Mouse (Mus musculus): ENCODE measurements around the gene Cadm1. TPM values are rescaled to one million over a fixed set of nuclear protein-coding genes. Genes with fewer than 3 reads are reported as not detected.

Cadm1 gene
- polyA plus RNA-seq, 1 experiment, result 70.3 TPM

- TF ChIP-seq CTCF (IDR thresholded peaks at IDR 0.05; ENCODE audit: low read depth, low read length) (no peak), POLR2A (IDR thresholded peaks at IDR 0.05; ENCODE audit: insufficient read depth, low read length) (no peak), EP300 (IDR thresholded peaks at IDR 0.05; ENCODE audit: insufficient read depth, low read depth, low read length) (no peak)
- Histone ChIP-seq H3K4me3 (ENCODE audit: low read depth, low read length) (no peak overlapping the region), H3K9ac (ENCODE audit: low read depth, poor library complexity, severe bottlenecking) (no peak overlapping the region), H3K27ac (ENCODE audit: insufficient read depth, low read length) (no peak overlapping the region), H3K9me3 (replicated peaks; ENCODE audit: control insufficient read depth, insufficient read depth, low read length, poor library complexity, severe bottlenecking) (no peaks in the 10 kb centered on the region), H3K4me1 (ENCODE audit: control insufficient read depth, insufficient read depth, low read length) (peaks cover 4% of the 10 kb centered on the region), H3K36me3 (ENCODE audit: control insufficient read depth, insufficient read depth, low read length, poor library complexity, severe bottlenecking) (no peaks in the 10 kb centered on the region), H3K27me3 (ENCODE audit: control insufficient read depth, insufficient read depth, low read length, poor library complexity, severe bottlenecking) (no peaks in the 10 kb centered on the region)
Measured at GRCm38 (mm10) chr9:47603971-47604370, 74.0 kb downstream of the Cadm1 start.

DNA sequence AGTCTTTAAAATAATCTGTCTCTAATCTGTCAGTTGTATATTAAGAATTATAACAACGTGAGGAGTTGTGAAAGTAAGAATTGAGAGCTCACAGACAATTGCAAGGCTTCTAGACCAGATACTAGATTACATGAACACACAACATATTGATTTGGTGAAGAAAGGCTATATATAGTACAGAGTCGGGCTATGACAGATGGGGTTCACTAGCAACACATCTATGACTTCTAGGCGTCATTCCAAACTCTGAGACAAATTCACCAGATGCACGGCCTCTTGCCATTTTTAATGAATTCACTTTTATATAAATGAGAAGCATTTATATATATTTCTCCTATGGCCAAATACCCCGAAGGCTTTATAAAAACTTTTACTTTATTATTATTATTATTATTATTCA is 75.7 kb downstream of the Cadm1 start:
- Histone ChIP-seq H3K9ac (ENCODE audit: low read depth, poor library complexity, severe bottlenecking) (no peak overlapping the region), H3K9me3 (replicated peaks; ENCODE audit: control insufficient read depth, insufficient read depth, low read length, poor library complexity, severe bottlenecking) (no peaks in the 10 kb centered on the region), H3K4me3 (ENCODE audit: low read depth, low read length) (no peak overlapping the region), H3K4me1 (ENCODE audit: control insufficient read depth, insufficient read depth, low read length) (peaks cover 4% of the 10 kb centered on the region), H3K27me3 (ENCODE audit: control insufficient read depth, insufficient read depth, low read length, poor library complexity, severe bottlenecking) (no peaks in the 10 kb centered on the region), H3K27ac (ENCODE audit: insufficient read depth, low read length) (no peak overlapping the region), H3K36me3 (ENCODE audit: control insufficient read depth, insufficient read depth, low read length, poor library complexity, severe bottlenecking) (no peaks in the 10 kb centered on the region)
- no peak for TF ChIP-seq POLR2A (IDR thresholded peaks at IDR 0.05; ENCODE audit: insufficient read depth, low read length)
- no peak for TF ChIP-seq EP300 (IDR thresholded peaks at IDR 0.05; ENCODE audit: insufficient read depth, low read depth, low read length)
- no peak for TF ChIP-seq CTCF (IDR thresholded peaks at IDR 0.05; ENCODE audit: low read depth, low read length)

GRCm38 (mm10) chr9:47608441-47608840 is 78.5 kb downstream of the Cadm1 start:
- Histone ChIP-seq H3K4me3 (ENCODE audit: low read depth, low read length) (no peak overlapping the region), H3K36me3 (ENCODE audit: control insufficient read depth, insufficient read depth, low read length, poor library complexity, severe bottlenecking) (no peaks in the 10 kb centered on the region), H3K9me3 (replicated peaks; ENCODE audit: control insufficient read depth, insufficient read depth, low read length, poor library complexity, severe bottlenecking) (no peaks in the 10 kb centered on the region), H3K4me1 (ENCODE audit: control insufficient read depth, insufficient read depth, low read length) (peaks cover 2% of the 10 kb centered on the region), H3K27me3 (ENCODE audit: control insufficient read depth, insufficient read depth, low read length, poor library complexity, severe bottlenecking) (no peaks in the 10 kb centered on the region), H3K27ac (ENCODE audit: insufficient read depth, low read length) (no peak overlapping the region), H3K9ac (ENCODE audit: low read depth, poor library complexity, severe bottlenecking) (no peak overlapping the region)
- TF ChIP-seq CTCF (IDR thresholded peaks at IDR 0.05; ENCODE audit: low read depth, low read length) (no peak), POLR2A (IDR thresholded peaks at IDR 0.05; ENCODE audit: insufficient read depth, low read length) (no peak), EP300 (IDR thresholded peaks at IDR 0.05; ENCODE audit: insufficient read depth, low read depth, low read length) (no peak)

GRCm38 (mm10) chr9:47608921-47609320 is 78.9 kb downstream of the Cadm1 start:
- H3K36me3 ChIP-seq (ENCODE audit: control insufficient read depth, insufficient read depth, low read length, poor library complexity, severe bottlenecking), result no peaks in the 10 kb centered on the region
- TF ChIP-seq CTCF (IDR thresholded peaks at IDR 0.05; ENCODE audit: low read depth, low read length) (no peak), EP300 (IDR thresholded peaks at IDR 0.05; ENCODE audit: insufficient read depth, low read depth, low read length) (no peak), POLR2A (IDR thresholded peaks at IDR 0.05; ENCODE audit: insufficient read depth, low read length) (no peak)
- no peak overlapping the region for H3K4me3 ChIP-seq (ENCODE audit: low read depth, low read length)
- no peak overlapping the region for H3K9ac ChIP-seq (ENCODE audit: low read depth, poor library complexity, severe bottlenecking)
- H3K4me1 ChIP-seq (ENCODE audit: control insufficient read depth, insufficient read depth, low read length), result peaks cover 2% of the 10 kb centered on the region
- no peaks in the 10 kb centered on the region for H3K9me3 ChIP-seq (replicated peaks; ENCODE audit: control insufficient read depth, insufficient read depth, low read length, poor library complexity, severe bottlenecking)
- H3K27ac ChIP-seq (ENCODE audit: insufficient read depth, low read length), result no peak overlapping the region
- H3K27me3 ChIP-seq (ENCODE audit: control insufficient read depth, insufficient read depth, low read length, poor library complexity, severe bottlenecking), result no peaks in the 10 kb centered on the region

DNA sequence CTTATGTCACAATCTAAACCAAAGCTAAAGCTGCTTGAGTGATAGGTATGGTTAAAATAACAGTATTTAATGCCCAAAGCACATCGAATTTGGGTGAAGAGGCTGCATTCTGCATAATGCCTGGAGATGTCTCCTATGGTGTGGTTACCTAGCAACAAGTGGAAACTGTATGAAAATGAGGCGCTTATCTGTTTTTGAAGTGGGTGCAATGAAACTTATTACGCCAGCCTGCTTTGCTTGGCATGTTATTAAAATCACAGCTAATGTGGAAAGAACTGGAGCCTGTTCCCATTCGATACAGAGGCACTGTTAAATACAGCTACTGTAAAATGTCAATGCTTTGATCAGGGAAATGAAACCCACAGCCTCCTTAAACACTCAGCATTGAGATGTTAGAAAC is 79.5 kb downstream of the Cadm1 start:
- Histone ChIP-seq H3K9me3 (replicated peaks; ENCODE audit: control insufficient read depth, insufficient read depth, low read length, poor library complexity, severe bottlenecking) (no peaks in the 10 kb centered on the region), H3K4me3 (ENCODE audit: low read depth, low read length) (no peak overlapping the region), H3K9ac (ENCODE audit: low read depth, poor library complexity, severe bottlenecking) (no peak overlapping the region), H3K4me1 (ENCODE audit: control insufficient read depth, insufficient read depth, low read length) (peaks cover 2% of the 10 kb centered on the region), H3K27me3 (ENCODE audit: control insufficient read depth, insufficient read depth, low read length, poor library complexity, severe bottlenecking) (no peaks in the 10 kb centered on the region), H3K27ac (ENCODE audit: insufficient read depth, low read length) (no peak overlapping the region), H3K36me3 (ENCODE audit: control insufficient read depth, insufficient read depth, low read length, poor library complexity, severe bottlenecking) (no peaks in the 10 kb centered on the region)
- no peak for TF ChIP-seq POLR2A (IDR thresholded peaks at IDR 0.05; ENCODE audit: insufficient read depth, low read length)
- TF ChIP-seq CTCF (IDR thresholded peaks at IDR 0.05; ENCODE audit: low read depth, low read length), result no peak
- no peak for TF ChIP-seq EP300 (IDR thresholded peaks at IDR 0.05; ENCODE audit: insufficient read depth, low read depth, low read length)

GRCm38 (mm10) chr9:47610316-47610715 is 80.3 kb downstream of the Cadm1 start:
- H3K9me3 ChIP-seq (replicated peaks; ENCODE audit: control insufficient read depth, insufficient read depth, low read length, poor library complexity, severe bottlenecking), result no peaks in the 10 kb centered on the region
- H3K9ac ChIP-seq (ENCODE audit: low read depth, poor library complexity, severe bottlenecking), result no peak overlapping the region
- peaks cover 2% of the 10 kb centered on the region for H3K4me1 ChIP-seq (ENCODE audit: control insufficient read depth, insufficient read depth, low read length)
- H3K27me3 ChIP-seq (ENCODE audit: control insufficient read depth, insufficient read depth, low read length, poor library complexity, severe bottlenecking), result no peaks in the 10 kb centered on the region
- TF ChIP-seq POLR2A (IDR thresholded peaks at IDR 0.05; ENCODE audit: insufficient read depth, low read length) (no peak), EP300 (IDR thresholded peaks at IDR 0.05; ENCODE audit: insufficient read depth, low read depth, low read length) (no peak), CTCF (IDR thresholded peaks at IDR 0.05; ENCODE audit: low read depth, low read length) (no peak)
- no peaks in the 10 kb centered on the region for H3K36me3 ChIP-seq (ENCODE audit: control insufficient read depth, insufficient read depth, low read length, poor library complexity, severe bottlenecking)
- no peak overlapping the region for H3K27ac ChIP-seq (ENCODE audit: insufficient read depth, low read length)
- no peak overlapping the region for H3K4me3 ChIP-seq (ENCODE audit: low read depth, low read length)

All from ES-Bruce4 (cell line).